Mouse (Mus musculus) myocyte (in vitro differentiated cells): ENCODE measurements around the gene Taco1.

ENCODE experiments used
- E2F4 ChIP-seq: IDR thresholded peaks from one replicate; pipeline ENCODE4 v1.6.1; 2011; ENCODE audit warnings: mild to moderate bottlenecking, control low read depth, moderate library complexity; ENCODE audit not compliant: insufficient read depth
- MAX ChIP-seq: IDR thresholded peaks from one replicate; pipeline ENCODE4 v1.6.1; 2011; ENCODE audit warnings: low read depth, mild to moderate bottlenecking, control low read depth
- POLR2A ChIP-seq: IDR thresholded peaks from one replicate; pipeline ENCODE4 v1.6.1; 2011; ENCODE audit warnings: low read depth, mild to moderate bottlenecking, control low read depth, moderate library complexity; ENCODE audit not compliant: insufficient read length
- POLR2AphosphoS2 ChIP-seq: IDR thresholded peaks from one replicate; pipeline ENCODE4 v1.6.1; 2011; ENCODE audit warnings: low read depth, control low read depth; ENCODE audit not compliant: insufficient read length
- SRF ChIP-seq: IDR thresholded peaks from one replicate; pipeline ENCODE4 v1.6.1; 2011; ENCODE audit warnings: low read depth; ENCODE audit not compliant: control insufficient read depth, insufficient read length
- TCF3 ChIP-seq: IDR thresholded peaks from one replicate; pipeline ENCODE4 v1.6.1; 2011; ENCODE audit warnings: low read depth, control low read depth; ENCODE audit not compliant: insufficient read length
- USF1 ChIP-seq: IDR thresholded peaks from one replicate; pipeline ENCODE4 v1.6.1; 2011; ENCODE audit warnings: low read depth, mild to moderate bottlenecking, control low read depth, moderate library complexity

DNA sequence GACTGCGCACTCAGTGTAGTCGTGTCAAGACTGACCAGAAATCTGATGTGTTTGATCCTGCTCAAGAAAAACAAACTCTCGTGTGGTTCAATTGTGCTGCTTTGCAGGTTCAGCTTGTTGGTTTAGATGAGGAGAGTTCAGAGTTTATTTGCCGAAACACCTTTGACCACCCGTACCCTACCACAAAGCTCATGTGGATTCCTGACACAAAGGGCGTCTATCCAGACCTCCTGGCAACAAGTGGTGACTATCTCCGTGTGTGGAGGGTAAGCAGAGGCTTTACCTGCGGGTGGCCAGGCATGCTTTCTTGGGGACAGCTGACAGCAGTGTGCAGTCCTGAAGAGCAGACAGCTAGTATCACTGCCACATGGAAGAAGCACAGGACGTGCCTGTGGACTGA is 19.3 kb upstream of the Taco1 start:
- TF ChIP-seq TCF3 (no peak), POLR2A (no peak), E2F4 (no peak), USF1 (no peak), SRF (no peak), POLR2AphosphoS2 (no peak), MAX (no peak)
